In the genomic region with DNA sequence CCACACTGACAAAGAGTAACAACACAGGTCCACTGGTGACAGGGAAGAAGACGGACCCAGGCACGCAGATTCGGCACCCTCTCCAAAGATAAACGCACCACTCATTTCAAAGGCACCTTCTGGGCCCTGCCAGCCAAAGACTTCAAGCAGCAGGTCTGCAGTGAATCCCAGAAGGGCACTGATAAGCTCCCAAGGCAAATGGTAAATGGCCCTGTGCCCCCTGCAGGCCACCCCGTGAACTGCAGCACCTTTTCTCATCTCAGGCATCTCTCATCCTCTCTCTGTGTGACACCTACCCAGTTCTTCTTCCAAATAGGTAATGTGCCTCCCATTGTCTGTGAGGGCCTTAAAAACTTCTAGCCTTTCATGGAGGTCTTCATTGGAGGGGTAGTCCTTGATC, we compare ENCODE assay signal across 9 mouse cellular contexts. TPM values are rescaled to one million over a fixed set of nuclear protein-coding genes. Genes with fewer than 3 reads are reported as not detected.
DNase-seq lines count a peak whose midpoint lies in the region; ATAC-seq and TF ChIP-seq lines count a peak whose summit lies in the region.
"Had no signal": no experiment of that assay in that cellular context is flagged by ENCODE, and none has a peak within 500 bp of the region (broad histone marks: within the 10 kb centered on the region; RNA-seq: fewer than 3 reads in every experiment).

No protein-coding gene starts in this region.

- TF ChIP-seq EP300 in heart, adult 2 months (IDR thresholded peaks at IDR 0.05; ENCODE audit: insufficient read depth, low read depth, low read length), result peak; percentile 87; the same call in 1 of the 2 replicates

- H3K27me3 ChIP-seq in heart, adult 2 months (ENCODE audit: control insufficient read depth, insufficient read depth, low read length), result no peaks in the 10 kb centered on the region
- peaks cover under 1% of the 10 kb centered on the region for H3K27me3 ChIP-seq in heart, embryonic 11.5 days (ENCODE audit: control insufficient read depth, insufficient read depth, low read length)
- H3K27me3 ChIP-seq in E14TG2a.4 (ENCODE audit: insufficient read depth, low read length), result no peaks in the 10 kb centered on the region
- H3K27me3 ChIP-seq: limb, embryonic 15.5 days had no signal

- H3K79me2 ChIP-seq in heart, adult 2 months (replicated peaks; ENCODE audit: control insufficient read depth, insufficient read depth, low read length), result no peaks in the 10 kb centered on the region

- H3K4me3 ChIP-seq in heart, adult 2 months, result no peak overlapping the region
- H3K4me3 ChIP-seq in heart, embryonic 11.5 days (ENCODE audit: low read depth, low read length), result no peak overlapping the region
- H3K4me3 ChIP-seq in E14TG2a.4 (replicated peaks; ENCODE audit: low read length), result no peak overlapping the region
- H3K4me3 ChIP-seq in layer of hippocampus, adult 2 months, result no peak overlapping the region
- H3K4me3 ChIP-seq: limb, embryonic 15.5 days had no signal

- ATAC-seq in heart, embryonic 11.5 days (replicated peaks; ENCODE audit: insufficient number of reproducible peaks, low FRiP score, low TSS enrichment), result no peak

- no peak overlapping the region for H3K9ac ChIP-seq in heart, adult 2 months (ENCODE audit: low read depth, low read length)
- H3K9ac ChIP-seq in heart, embryonic 11.5 days (ENCODE audit: low read depth, low read length), result no peak overlapping the region
- H3K9ac ChIP-seq: limb, embryonic 15.5 days had no signal

- peak; percentile 100 for TF ChIP-seq CTCF in heart, adult 2 months (IDR thresholded peaks at IDR 0.05)
- TF ChIP-seq CTCF in E14TG2a.4 (conservative IDR thresholded peaks at IDR 0.05; ENCODE audit: low read length), result peak; percentile 96
- peak; percentile 99 for TF ChIP-seq CTCF in layer of hippocampus, adult 2 months (conservative IDR thresholded peaks at IDR 0.05)

- no peak overlapping the region for H3K4me2 ChIP-seq in heart, embryonic 11.5 days
- H3K4me2 ChIP-seq: limb, embryonic 15.5 days had no signal

- 17% methylated on average over 5 of the region's 5 CpGs for WGBS in heart, adult 2 months
- 25% methylated on average over 5 of the region's 5 CpGs for WGBS in heart, embryonic 11.5 days (ENCODE audit: insufficient replicate concordance)

- no peak overlapping the region for H3K27ac ChIP-seq in heart, adult 2 months
- no peak overlapping the region for H3K27ac ChIP-seq in heart, embryonic 11.5 days (ENCODE audit: low read depth, low read length)
- no peak overlapping the region for H3K27ac ChIP-seq in layer of hippocampus, adult 2 months
- H3K27ac ChIP-seq: limb, embryonic 15.5 days had no signal

- TF ChIP-seq POLR2A in heart, adult 2 months (IDR thresholded peaks at IDR 0.05; ENCODE audit: insufficient read depth, low read depth, low read length), result no peak

- DNase-seq in heart, adult 2 months, result peak; percentile 70 to 82
- DNase-seq in c-Kit-negative CD71-positive TER-119-positive erythroid progenitor cells, embryonic 14.5 days (ENCODE audit: low read depth, low spot score), result peak; percentile 69
- peak; percentile 69 to 76 for DNase-seq in frontal cortex, postnatal 36 days (ENCODE audit: low spot score in 2 of 2)
- peak; percentile 49 to 76 for DNase-seq in layer of hippocampus, adult 2 months (ENCODE audit: low spot score in 2 of 2)
- peak; percentile 84 for DNase-seq in lung, postnatal 14 days
- DNase-seq in spleen, postnatal 10 days (ENCODE audit: low spot score in 2 of 2), result peak; percentile 83 to 89

- H3K4me1 ChIP-seq in heart, adult 2 months (ENCODE audit: control insufficient read depth, insufficient read depth, low read length), result peaks cover 8% of the 10 kb centered on the region
- H3K4me1 ChIP-seq in heart, embryonic 11.5 days (ENCODE audit: control insufficient read depth, insufficient read depth, low read length), result peaks cover 14% of the 10 kb centered on the region
- peaks cover 21% of the 10 kb centered on the region for H3K4me1 ChIP-seq in E14TG2a.4 (replicated peaks; ENCODE audit: low read depth, low read length)

- no peaks in the 10 kb centered on the region for H3K9me3 ChIP-seq in heart, embryonic 11.5 days (replicated peaks; ENCODE audit: control insufficient read depth, low read length)
- H3K9me3 ChIP-seq in E14TG2a.4 (ENCODE audit: low read length), result no peaks in the 10 kb centered on the region
- H3K9me3 ChIP-seq: limb, embryonic 15.5 days had no signal

- intact Hi-C loops in heart, adult 2 months (cut with DNase I), result loop anchor here (2.0 kb wide), 1 partner anchor 90 kb away; no protein-coding TSS in a partner anchor

- H3K36me3 ChIP-seq in heart, adult 2 months (ENCODE audit: control insufficient read depth, insufficient read depth, low read length), result no peaks in the 10 kb centered on the region
- peaks cover 24% of the 10 kb centered on the region for H3K36me3 ChIP-seq in heart, embryonic 11.5 days (ENCODE audit: control insufficient read depth, insufficient read depth, low read length)
- peaks cover 75% of the 10 kb centered on the region for H3K36me3 ChIP-seq in E14TG2a.4 (ENCODE audit: insufficient read depth, low read length)

RNA-seq across cellular contexts. Expression of a gene that starts 3.8 kb away (rescaled TPM):
- total RNA-seq in heart, adult 2 months (2021), result 100 to 1,000 TPM; 104 to 110 TPM
- 178 and 194 TPM in 2 replicates for polyA plus RNA-seq in heart, adult 2 months (2012; rRNA removed)
- polyA plus RNA-seq in heart, embryonic 11.5 days (2014; fragmentation: Nextera tagmentation; extraction: Ambion mirVana), result 46.7 and 50.6 TPM in 2 replicates
- total RNA-seq in layer of hippocampus, adult 2 months (2021), result 100 to 1,000 TPM; 192 to 223 TPM

RNA-seq across cellular contexts. Expression of a gene that starts 3.8 kb away (rescaled TPM):
- total RNA-seq in heart, adult 2 months (2021), result 1 to 10 TPM; 2.9 to 3.4 TPM
- polyA plus RNA-seq in heart, adult 2 months (2012; rRNA removed), result 4.4 and 7.0 TPM in 2 replicates
- polyA plus RNA-seq in heart, embryonic 11.5 days (2014; fragmentation: Nextera tagmentation; extraction: Ambion mirVana), result 9.1 and 9.8 TPM in 2 replicates
- total RNA-seq in layer of hippocampus, adult 2 months (2021), result 1 to 10 TPM; 6.2 to 6.8 TPM

RNA-seq across cellular contexts. Expression of a gene that starts 21.5 kb away (rescaled TPM):
- total RNA-seq in heart, adult 2 months (2021), result 100 to 1,000 TPM in 1 of 2 experiments, 10 to 100 TPM in 1; 100.0 to 110 TPM
- polyA plus RNA-seq in heart, adult 2 months (2012; rRNA removed), result 125 and 147 TPM in 2 replicates
- polyA plus RNA-seq in heart, embryonic 11.5 days (2014; fragmentation: Nextera tagmentation; extraction: Ambion mirVana), result 52.7 and 58.0 TPM in 2 replicates
- 10 to 100 TPM; 41.9 to 44.1 TPM for total RNA-seq in layer of hippocampus, adult 2 months (2021)

RNA-seq across cellular contexts. Expression of a gene that starts 29.6 kb away (rescaled TPM):
- total RNA-seq in heart, adult 2 months (2021), result not detected
- polyA plus RNA-seq in heart, adult 2 months (2012; rRNA removed), result not detected in 2 replicates
- not detected in 2 replicates for polyA plus RNA-seq in heart, embryonic 11.5 days (2014; fragmentation: Nextera tagmentation; extraction: Ambion mirVana)
- 1 to 10 TPM; 2.0 to 2.3 TPM for total RNA-seq in layer of hippocampus, adult 2 months (2021)
- polyA plus RNA-seq: limb, embryonic 15.5 days had no signal

RNA-seq across cellular contexts. Expression of a gene that starts 40.8 kb away (rescaled TPM):
- total RNA-seq in heart, adult 2 months (2021), result 10 to 100 TPM; 17.4 to 17.5 TPM
- 28.1 and 29.9 TPM in 2 replicates for polyA plus RNA-seq in heart, adult 2 months (2012; rRNA removed)
- 19.7 and 22.0 TPM in 2 replicates for polyA plus RNA-seq in heart, embryonic 11.5 days (2014; fragmentation: Nextera tagmentation; extraction: Ambion mirVana)
- total RNA-seq in layer of hippocampus, adult 2 months (2021), result 10 to 100 TPM; 36.6 to 43.9 TPM
